17 mouse cellular contexts compared by ENCODE assay signal in genomic region chr1:75442171-75442570, GRCm38 (mm10). TPM values are rescaled to one million over a fixed set of nuclear protein-coding genes. Genes with fewer than 3 reads are reported as not detected.
DNase-seq lines count a peak whose midpoint lies in the region; ATAC-seq and TF ChIP-seq lines count a peak whose summit lies in the region.
"Had no signal": no experiment of that assay in that cellular context is flagged by ENCODE, and none has a peak within 500 bp of the region (broad histone marks: within the 10 kb centered on the region; RNA-seq: fewer than 3 reads in every experiment).

No protein-coding gene starts in this region.

- no peak for ATAC-seq in cerebellum, adult (ENCODE audit: insufficient number of reproducible peaks, low FRiP score, low TSS enrichment)
- no peak for ATAC-seq in neural tube, embryonic 13.5 days (ENCODE audit: low read depth)
- ATAC-seq in hindbrain, embryonic 14.5 days (ENCODE audit: low FRiP score): no peak

- WGBS in neural tube, embryonic 13.5 days: 73% methylated on average over 9 of the region's 9 CpGs
- 79% methylated on average over 9 of the region's 9 CpGs for WGBS in hindbrain, embryonic 14.5 days
- 97% methylated on average over 9 of the region's 9 CpGs for WGBS in thymus, adult 2 months

- 0 out of 2 replicates have a peak, but pooled peaks cover 7% of the 10 kb centered on the region for H3K36me3 ChIP-seq in neural tube, embryonic 13.5 days
- H3K36me3 ChIP-seq in hindbrain, embryonic 14.5 days (replicated peaks; ENCODE audit: control insufficient read depth, insufficient read depth): no peaks in the 10 kb centered on the region
- no peaks in the 10 kb centered on the region for H3K36me3 ChIP-seq in thymus, adult 2 months (ENCODE audit: control insufficient read depth, insufficient read depth, low read length)
- H3K36me3 ChIP-seq: embryonic facial prominence, embryonic 12.5 days had no signal

- no peaks in the 10 kb centered on the region for H3K9me3 ChIP-seq in neural tube, embryonic 13.5 days
- H3K9me3 ChIP-seq in hindbrain, embryonic 14.5 days (ENCODE audit: control insufficient read depth, low read length): no peaks in the 10 kb centered on the region
- H3K9me3 ChIP-seq: embryonic facial prominence, embryonic 12.5 days; heart, embryonic 13.5 days had no signal

- H3K27ac ChIP-seq in neural tube, embryonic 13.5 days (replicated peaks): peak overlapping the region; percentile 92
- H3K27ac ChIP-seq in hindbrain, embryonic 14.5 days: 0 out of 2 replicates have a peak overlapping the region, but pooled peaks have one; percentile 76
- H3K27ac ChIP-seq in thymus, adult 2 months (ENCODE audit: control insufficient read depth, insufficient read depth, low read length): no peak overlapping the region
- H3K27ac ChIP-seq: embryonic facial prominence, embryonic 12.5 days; gastrocnemius, adult 2 months; heart, embryonic 13.5 days; macrophage had no signal

- peaks cover 64% of the 10 kb centered on the region for H3K4me1 ChIP-seq in neural tube, embryonic 13.5 days (replicated peaks)
- peaks cover 47% of the 10 kb centered on the region for H3K4me1 ChIP-seq in hindbrain, embryonic 14.5 days (replicated peaks; ENCODE audit: control insufficient read depth, insufficient read depth, low read length)
- H3K4me1 ChIP-seq in thymus, adult 2 months (replicated peaks; ENCODE audit: control insufficient read depth, insufficient read depth, low read length): no peaks in the 10 kb centered on the region

- TF ChIP-seq CTCF in thymus, adult 2 months (IDR thresholded peaks at IDR 0.05; ENCODE audit: borderline replicate concordance, control insufficient read depth, extremely low read depth, insufficient read depth, low read length, poor library complexity): no peak

- H3K27me3 ChIP-seq in neural tube, embryonic 13.5 days: no peaks in the 10 kb centered on the region
- H3K27me3 ChIP-seq in hindbrain, embryonic 14.5 days (ENCODE audit: control insufficient read depth, insufficient read depth, low read length): no peaks in the 10 kb centered on the region
- H3K27me3 ChIP-seq in thymus, adult 2 months (ENCODE audit: control insufficient read depth, insufficient read depth, low read length): peaks cover 5% of the 10 kb centered on the region; the same call in 1 of the 2 replicates

- peak; percentile 70 for DNase-seq in cerebellum, adult 11 months
- DNase-seq in neural tube, embryonic 10.5 days (ENCODE audit: extremely low spot score, low spot score): no peak
- no peak for DNase-seq in hindbrain, embryonic 14.5 days (ENCODE audit: low spot score)
- DNase-seq in thymus, adult 2 months: no peak
- no peak for DNase-seq in c-Kit-positive CD71-positive TER-119-positive erythroid progenitor cells, embryonic 14.5 days (ENCODE audit: low spot score)
- no peak for DNase-seq in embryo, embryonic 9.5 days (ENCODE audit: extremely low spot score)
- DNase-seq: gastrocnemius, adult 2 months; kidney, adult 18-20 months; kidney, postnatal 25 days; liver; lung, adult 2 months; thymus, postnatal 25 days had no signal

- H3K4me3 ChIP-seq in neural tube, embryonic 13.5 days: no peak overlapping the region
- H3K4me3 ChIP-seq in hindbrain, embryonic 14.5 days (replicated peaks; ENCODE audit: low read length): no peak overlapping the region
- no peak overlapping the region for H3K4me3 ChIP-seq in thymus, adult 2 months (ENCODE audit: control insufficient read depth, insufficient read depth, low read length)
- H3K4me3 ChIP-seq: embryonic facial prominence, embryonic 12.5 days; gastrocnemius, adult 2 months; heart, embryonic 13.5 days had no signal

- TF ChIP-seq POLR2A in thymus, adult 2 months (IDR thresholded peaks at IDR 0.05; ENCODE audit: control insufficient read depth, extremely low read depth, insufficient read depth, low read length, poor library complexity): no peak

- H3K4me2 ChIP-seq in neural tube, embryonic 13.5 days: no peak overlapping the region
- H3K4me2 ChIP-seq in hindbrain, embryonic 14.5 days (replicated peaks): no peak overlapping the region
- H3K4me2 ChIP-seq: embryonic facial prominence, embryonic 12.5 days; heart, embryonic 13.5 days had no signal

- H3K9ac ChIP-seq in neural tube, embryonic 13.5 days: no peak overlapping the region
- H3K9ac ChIP-seq in hindbrain, embryonic 14.5 days: no peak overlapping the region
- H3K9ac ChIP-seq: embryonic facial prominence, embryonic 12.5 days; heart, embryonic 13.5 days had no signal

RNA-seq across cellular contexts. Expression of gene Gmppa, which starts 6.4 kb away (rescaled TPM):
- polyA plus RNA-seq in neural tube, embryonic 13.5 days (2015; fragmentation: Nextera tagmentation; extraction: Ambion mirVana): 74.4 and 75.9 TPM in 2 replicates
- 53.1 and 65.0 TPM in 2 replicates for polyA plus RNA-seq in hindbrain, embryonic 14.5 days (2014; fragmentation: Nextera tagmentation; extraction: Ambion mirVana)
- polyA plus RNA-seq in thymus, adult 2 months (2012; rRNA removed): 102 and 128 TPM in 2 replicates

RNA-seq across cellular contexts. Expression of gene Asic4, which starts 8.1 kb away (rescaled TPM):
- polyA plus RNA-seq in neural tube, embryonic 13.5 days (2015; fragmentation: Nextera tagmentation; extraction: Ambion mirVana): 28.7 and 28.8 TPM in 2 replicates
- polyA plus RNA-seq in hindbrain, embryonic 14.5 days (2014; fragmentation: Nextera tagmentation; extraction: Ambion mirVana): 4.9 and 5.0 TPM in 2 replicates
- 0.05 TPM in 2 replicates for polyA plus RNA-seq in thymus, adult 2 months (2012; rRNA removed)
- polyA plus RNA-seq: lung, adult 2 months; macrophage had no signal

RNA-seq across cellular contexts. Expression of gene Chpf, which starts 36.9 kb away (rescaled TPM):
- polyA plus RNA-seq in neural tube, embryonic 13.5 days (2015; fragmentation: Nextera tagmentation; extraction: Ambion mirVana): 39.1 and 41.0 TPM in 2 replicates
- 49.2 and 55.0 TPM in 2 replicates for polyA plus RNA-seq in hindbrain, embryonic 14.5 days (2014; fragmentation: Nextera tagmentation; extraction: Ambion mirVana)
- 38.7 and 43.7 TPM in 2 replicates for polyA plus RNA-seq in thymus, adult 2 months (2012; rRNA removed)

RNA-seq across cellular contexts. Expression of gene Tmem198, which starts 37.2 kb away (rescaled TPM):
- 37.2 and 40.9 TPM in 2 replicates for polyA plus RNA-seq in neural tube, embryonic 13.5 days (2015; fragmentation: Nextera tagmentation; extraction: Ambion mirVana)
- polyA plus RNA-seq in hindbrain, embryonic 14.5 days (2014; fragmentation: Nextera tagmentation; extraction: Ambion mirVana): 37.5 and 40.3 TPM in 2 replicates
- 3.0 and 3.5 TPM in 2 replicates for polyA plus RNA-seq in thymus, adult 2 months (2012; rRNA removed)
- polyA plus RNA-seq: macrophage had no signal
